Mouse (Mus musculus): ENCODE measurements at regions not wholly inside any gene's neighbourhood (a gene's known extent, or its start where the extent isn't known, plus 50 kb on each side); places are given as distances from the start of the nearest gene placed in this dataset.
"Not testable (repeated sequence)": the region's sequence is repeated elsewhere in the genome, so short reads cannot be mapped to it uniquely, and the experiment has no call there.

DNA sequence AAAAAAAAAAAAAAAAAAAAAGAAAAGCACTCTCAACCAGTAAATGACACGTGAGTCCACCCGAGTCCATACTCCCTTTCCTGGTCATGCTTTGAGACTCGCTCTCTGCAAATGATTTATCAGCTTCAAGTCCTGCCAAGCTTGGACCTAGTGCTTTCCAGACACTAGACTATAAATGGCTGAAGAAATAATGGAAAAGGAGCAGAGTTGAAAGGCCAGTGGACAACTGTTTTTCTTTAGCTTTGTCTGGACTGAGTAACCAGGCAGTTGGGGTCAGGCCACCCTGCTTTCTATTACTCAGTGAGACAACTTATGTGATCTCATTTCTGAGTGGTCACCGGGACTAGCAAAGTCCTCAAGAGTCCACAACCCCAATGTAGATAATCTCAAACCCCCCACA is 112.9 kb downstream of the Kcns3 start:
- no peak for DNase-seq (ENCODE audit: low spot score in 2 of 2)

- no peak for DNase-seq (ENCODE audit: low spot score in 2 of 2)
Measured at GRCm38 (mm10) chr12:11020571-11021545, 130.0 kb downstream of the Kcns3 start.

DNA sequence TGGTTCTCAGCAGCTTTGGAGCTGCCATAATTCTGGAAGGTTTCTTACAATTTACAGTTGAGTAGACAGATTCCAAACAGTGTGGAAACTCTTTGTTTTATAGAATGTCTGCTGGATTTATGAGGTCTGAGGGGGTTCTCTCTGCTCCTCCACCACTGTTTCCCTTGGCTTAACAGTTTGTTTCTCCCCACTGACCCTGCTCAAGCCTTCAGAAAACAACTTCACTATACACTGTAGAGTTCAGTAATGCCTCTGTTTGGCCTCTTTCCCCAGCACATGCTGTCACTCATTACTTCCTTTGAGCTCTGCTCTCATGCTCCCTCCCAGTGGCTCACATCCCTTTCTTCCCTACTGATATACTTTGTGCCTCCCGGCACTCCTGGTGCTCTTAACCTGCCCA is 139.7 kb downstream of the Kcns3 start:
- DNase-seq (ENCODE audit: low spot score in 2 of 2): no peak

DNA sequence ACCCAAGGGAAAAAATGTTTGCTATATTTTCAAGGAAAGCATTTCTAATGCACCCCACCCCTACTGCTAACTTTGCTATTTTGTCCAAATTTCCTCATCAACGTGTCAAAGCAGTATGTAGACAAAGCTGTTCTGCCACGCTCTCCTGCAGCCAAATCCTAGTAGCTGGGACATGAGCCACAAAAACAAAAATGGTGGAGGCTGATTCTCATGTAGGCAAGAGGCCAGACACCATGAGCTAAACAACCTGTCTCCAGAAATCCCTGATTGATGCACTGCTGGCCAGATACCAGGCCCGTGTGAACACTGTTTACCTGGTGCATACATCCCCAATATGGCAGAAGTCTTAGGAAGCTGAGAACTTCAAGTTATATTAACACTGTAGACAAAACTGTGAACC is 166.6 kb downstream of the Kcns3 start:
- DNase-seq (ENCODE audit: low spot score in 2 of 2): no peak

GRCm38 (mm10) chr12:10949184-10949583 is 201.7 kb downstream of the Kcns3 start:
- no peak for DNase-seq (ENCODE audit: low spot score in 2 of 2)

DNA sequence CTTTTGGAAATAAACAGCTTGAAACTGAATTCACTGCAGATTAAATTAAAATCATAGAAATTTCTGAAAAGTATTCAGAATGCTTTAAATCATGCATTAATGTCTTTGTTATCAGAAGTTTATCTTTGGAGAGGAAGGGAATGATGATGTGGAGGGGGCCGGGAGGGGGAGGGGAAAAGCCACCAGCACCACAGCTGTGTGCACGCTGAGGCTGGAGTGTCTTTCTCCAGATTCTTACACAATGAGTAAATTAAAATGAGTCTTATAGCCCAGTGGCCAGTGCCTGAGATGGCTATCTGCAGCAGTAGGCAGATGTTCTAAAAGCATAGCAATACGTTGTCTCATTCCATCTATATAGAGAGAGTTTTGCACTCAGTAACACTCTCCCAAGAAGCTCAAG is 209.8 kb downstream of the Kcns3 start:
- no peak for DNase-seq (ENCODE audit: low spot score in 2 of 2)

DNA sequence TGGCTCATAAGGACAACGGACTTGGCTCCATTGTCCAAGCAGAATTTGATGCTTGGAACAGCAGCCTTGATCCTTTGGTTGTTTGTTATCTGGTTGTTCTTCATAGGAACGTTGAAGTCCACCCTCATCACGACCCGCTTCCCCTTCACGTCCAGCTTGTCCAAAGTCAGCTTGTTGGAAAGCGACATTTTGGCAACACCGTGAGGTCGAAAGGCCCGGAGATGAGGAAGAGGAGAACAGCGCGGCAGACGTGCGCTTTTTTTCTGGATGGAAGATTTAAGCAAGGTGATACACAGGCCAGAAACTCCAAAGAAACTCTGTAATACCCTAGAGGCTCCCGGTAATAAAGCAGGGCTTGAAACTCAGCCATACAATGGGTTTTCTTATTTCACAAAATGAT is 250.8 kb downstream of the Kcns3 start:
- not testable (repeated sequence) for DNase-seq (ENCODE audit: low spot score in 2 of 2)

DNA sequence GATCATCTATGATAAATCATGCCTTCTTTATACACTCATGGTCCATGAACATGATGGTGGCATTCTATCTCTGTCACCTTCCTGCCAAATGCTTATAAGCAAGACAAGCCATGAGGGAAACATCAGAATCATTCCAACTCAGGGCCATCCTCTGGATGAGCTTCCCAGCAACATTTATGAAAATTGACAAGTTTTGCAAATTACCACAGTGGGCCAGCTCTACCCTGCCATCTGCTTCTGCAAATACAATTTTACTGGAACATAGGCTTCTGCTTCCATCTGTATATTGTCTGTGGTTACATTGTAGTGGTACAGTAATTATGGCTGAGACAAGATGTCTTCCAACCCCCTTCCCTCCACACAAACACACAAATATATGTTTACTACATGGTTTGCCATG is 272.1 kb downstream of the Kcns3 start:
- no peak for DNase-seq (ENCODE audit: low spot score in 2 of 2)

GRCm38 (mm10) chr12:10874589-10875554 is 276.0 kb downstream of the Kcns3 start:
- no peak for DNase-seq (ENCODE audit: low spot score in 2 of 2)

- DNase-seq (ENCODE audit: low spot score in 2 of 2): peak in 1 of 2 experiments; percentile 6
Measured at GRCm38 (mm10) chr12:10873716-10874401, 277.0 kb downstream of the Kcns3 start.

GRCm38 (mm10) chr12:10867674-10868635 is 282.9 kb downstream of the Kcns3 start:
- DNase-seq (ENCODE audit: low spot score in 2 of 2): peak in 1 of 2 experiments; percentile 4

DNA sequence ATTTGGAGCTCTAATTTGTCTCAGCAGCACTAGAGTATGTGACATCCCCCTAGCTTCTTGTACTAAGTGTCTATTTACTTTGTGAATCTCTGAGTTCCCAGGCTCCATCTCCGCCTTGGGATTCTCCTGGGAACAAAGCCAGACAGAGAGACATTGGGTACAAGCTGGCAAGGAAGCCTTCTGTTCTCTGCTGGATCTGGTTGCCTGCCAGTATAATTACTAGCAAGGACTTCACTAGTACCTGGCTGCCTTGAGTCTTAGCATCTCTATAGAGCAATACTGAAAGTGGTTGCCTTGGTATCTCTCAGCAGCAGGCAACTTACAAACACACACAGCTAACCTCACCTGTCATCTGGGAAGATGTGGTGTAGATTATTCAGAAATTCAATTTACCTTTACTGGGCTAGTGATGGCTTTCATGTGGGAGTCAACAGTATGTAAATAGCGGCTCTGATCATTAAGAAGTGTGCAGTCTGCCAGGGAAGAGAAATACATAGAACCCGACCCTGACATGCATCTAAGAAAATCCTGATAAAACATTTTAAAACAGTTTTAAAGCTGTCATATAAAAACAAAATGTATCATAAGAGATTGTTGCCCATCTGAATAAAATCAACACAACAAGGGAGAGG is 283.8 kb downstream of the Kcns3 start:
- DNase-seq (ENCODE audit: low spot score in 2 of 2): peak; percentile 52 to 66

GRCm38 (mm10) chr12:10865294-10865693 is 285.6 kb downstream of the Kcns3 start:
- DNase-seq (ENCODE audit: low spot score in 2 of 2): no peak

- no peak for DNase-seq (ENCODE audit: low spot score in 2 of 2)
Measured at GRCm38 (mm10) chr12:10820335-10820734, 330.5 kb downstream of the Kcns3 start.

- no peak for DNase-seq (ENCODE audit: low spot score in 2 of 2)
Measured at GRCm38 (mm10) chr12:10818083-10818482, 332.8 kb downstream of the Kcns3 start.

DNA sequence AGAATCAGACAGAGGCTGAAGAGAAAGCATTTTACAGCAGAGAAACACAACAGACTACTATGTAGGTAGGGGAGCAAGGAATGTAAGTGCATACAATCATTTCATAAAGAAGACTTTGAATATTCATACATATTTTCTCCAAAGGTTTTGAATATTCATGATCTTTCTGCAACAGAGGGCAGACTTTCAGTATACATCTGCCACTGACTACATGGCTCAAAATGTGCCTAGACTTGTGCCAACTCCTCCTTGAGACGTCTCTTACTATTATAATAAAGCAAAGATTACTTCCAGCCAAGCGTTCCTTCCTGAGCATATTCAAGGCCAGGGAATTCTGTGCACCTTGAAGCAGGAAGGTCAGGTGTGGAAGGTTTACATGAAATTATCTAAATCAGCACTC is 333.3 kb downstream of the Kcns3 start:
- DNase-seq (ENCODE audit: low spot score in 2 of 2): no peak

DNA sequence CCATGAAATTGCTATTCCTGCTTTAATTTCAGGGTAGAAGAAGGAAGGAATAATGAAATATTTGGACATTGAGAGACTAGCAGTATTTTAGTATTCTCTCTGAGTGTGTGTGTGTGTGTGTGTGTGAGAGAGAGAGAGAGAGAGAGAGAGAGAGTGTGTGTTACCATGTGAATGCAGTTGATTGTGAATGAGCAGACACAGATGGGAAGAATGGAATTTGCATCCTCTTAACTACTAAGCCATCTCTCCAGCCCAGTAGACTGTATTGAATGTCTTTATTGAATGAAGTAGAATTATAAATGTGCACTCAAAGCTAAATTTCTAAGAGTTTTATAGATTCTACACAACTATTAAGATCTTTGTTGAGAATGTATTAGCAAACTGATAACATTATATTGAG is 340.3 kb downstream of the Kcns3 start:
- no peak for DNase-seq (ENCODE audit: low spot score in 2 of 2)

- no peak for DNase-seq (ENCODE audit: low spot score in 2 of 2)
Measured at GRCm38 (mm10) chr12:10804491-10804890, 346.4 kb downstream of the Kcns3 start.

Data from right cerebral cortex, adult 2 months (tissue).